Mouse (Mus musculus): ENCODE results near the gene Snap47.

Gene Snap47

DNA sequence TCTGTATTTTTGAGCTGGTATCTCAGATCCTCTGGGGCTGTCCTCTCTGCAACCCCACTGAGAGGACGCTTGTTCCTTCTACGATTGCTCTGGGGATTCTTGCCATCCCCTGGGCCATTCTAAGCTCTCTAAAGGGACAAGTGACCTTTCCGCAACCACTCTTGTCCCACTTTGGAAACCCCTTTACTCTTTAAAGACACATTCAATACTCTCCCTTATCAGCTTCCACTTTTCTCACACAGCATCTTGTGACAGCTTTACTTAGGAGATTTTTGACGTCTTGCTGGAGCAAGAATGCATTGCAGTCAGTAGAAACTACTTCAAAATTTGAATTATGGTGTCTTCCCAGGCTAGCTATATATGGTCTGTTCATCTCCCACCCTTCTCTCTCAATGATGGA is at the start of gene Snap47:
TSS of gene Snap47 (minus strand) at position 101 of the 400 bp plus-strand sequence.
- DNase-seq (ENCODE audit: low read depth), result no peak

DNA sequence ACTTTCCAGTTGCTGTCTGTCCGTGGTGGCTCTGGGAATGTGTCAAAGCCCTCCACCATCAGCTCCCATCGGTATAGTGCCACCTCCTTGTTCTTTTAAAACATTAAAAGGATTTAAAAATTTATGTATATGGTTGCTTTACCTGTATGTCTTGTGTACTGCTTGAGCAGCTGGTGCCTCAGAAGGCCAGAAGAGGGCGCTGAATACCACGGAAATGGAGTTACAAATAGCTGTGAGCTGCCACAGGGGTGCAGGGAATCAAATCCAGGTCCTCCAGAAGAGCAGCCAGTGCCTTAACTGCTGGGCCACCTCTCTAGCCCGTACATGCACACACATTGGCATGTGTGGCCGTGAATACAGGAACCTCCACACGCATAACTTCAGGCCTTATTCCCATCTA is 46.8 kb upstream of the Snap47 start:
- no peak for DNase-seq (ENCODE audit: low read depth)

DNA sequence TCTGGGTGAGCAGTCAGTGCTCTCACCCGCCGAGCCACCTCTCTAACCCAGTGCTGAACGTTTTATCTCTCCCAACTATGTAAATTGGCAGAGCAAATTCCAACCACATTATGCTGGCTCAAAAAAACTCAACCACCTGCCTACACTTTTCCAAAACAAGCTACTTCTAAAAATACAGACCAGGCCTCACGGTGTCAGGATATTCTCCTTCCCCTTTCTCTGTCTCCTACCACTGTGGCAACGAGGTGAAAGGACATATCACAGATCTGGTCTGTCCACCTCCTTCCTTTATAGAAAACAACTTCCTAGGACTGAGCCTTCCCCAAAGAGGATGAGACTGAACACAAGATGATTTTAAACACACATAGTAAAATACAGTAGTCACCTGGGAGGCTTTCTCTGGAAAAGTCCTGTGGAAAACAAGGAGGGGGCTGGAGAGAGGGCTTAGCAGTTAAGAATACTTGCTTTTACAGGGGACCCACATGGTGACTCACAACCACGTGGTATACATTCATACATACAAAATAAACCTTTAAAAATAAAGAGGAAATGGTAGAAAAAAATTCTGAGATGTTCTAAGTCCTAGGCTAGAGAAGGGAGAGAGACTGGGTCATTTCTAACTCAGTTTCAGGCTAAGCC is 45.8 kb upstream of the Snap47 start:
- no peak for DNase-seq (ENCODE audit: low read depth)

DNA sequence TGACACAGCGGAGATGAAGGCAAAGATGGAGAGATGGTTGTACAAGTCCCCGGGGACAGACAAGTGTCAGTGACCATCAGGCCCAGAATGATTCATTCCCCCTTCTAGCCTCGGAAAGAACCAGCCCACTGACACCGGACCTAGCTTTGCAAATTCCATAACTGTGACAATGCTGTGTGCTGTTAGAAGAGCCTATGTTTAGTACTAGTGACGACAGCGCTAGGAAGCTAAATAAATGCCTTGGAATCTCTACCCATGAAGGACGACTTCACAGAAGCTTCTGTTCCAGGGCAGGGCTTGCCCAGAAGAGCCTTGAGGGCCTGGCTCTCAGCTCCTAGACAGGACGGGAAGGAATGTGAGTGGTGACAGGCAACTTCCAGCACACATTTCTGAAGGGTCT is 35.2 kb upstream of the Snap47 start:
- no peak for DNase-seq (ENCODE audit: low read depth)

DNA sequence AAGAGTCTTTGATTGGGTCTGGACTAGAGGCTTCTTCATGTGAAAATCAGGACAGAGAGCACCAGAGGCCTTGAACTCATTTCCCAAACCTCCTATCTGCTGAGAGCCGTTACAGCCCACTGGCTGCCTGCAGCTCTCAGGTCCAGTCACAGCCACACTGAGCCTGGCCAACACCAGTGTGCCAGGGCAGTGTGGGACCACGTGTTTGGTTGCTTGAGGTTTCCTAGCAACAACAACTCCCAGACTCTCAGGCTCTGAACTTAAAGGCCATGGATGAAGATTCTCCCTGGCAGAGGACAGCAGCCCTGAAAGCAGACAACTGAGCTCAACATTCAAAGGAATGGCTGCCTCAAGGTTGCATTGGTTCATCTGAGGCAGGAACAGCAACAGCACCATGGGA is 34.7 kb upstream of the Snap47 start:
- no peak for DNase-seq (ENCODE audit: low read depth)

DNA sequence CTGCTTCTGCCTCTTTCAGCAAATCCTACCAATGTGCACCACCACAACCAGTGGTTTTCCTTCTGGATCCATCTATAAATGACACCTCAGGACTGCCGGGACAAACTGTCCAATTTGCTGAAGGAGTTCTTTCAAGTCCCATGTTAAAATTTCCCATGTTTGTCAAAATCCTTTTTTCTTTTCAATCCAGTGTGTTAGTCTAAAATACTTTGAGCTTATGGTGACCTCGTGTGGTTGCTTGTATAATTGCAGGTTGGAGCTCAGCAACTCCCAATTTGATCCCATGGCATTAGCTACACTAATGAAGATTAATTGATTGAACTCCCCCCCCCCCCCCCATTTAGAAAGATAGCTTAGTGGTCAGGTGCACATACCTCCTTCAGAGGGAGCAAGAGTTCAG is 32.2 kb upstream of the Snap47 start:
- no peak for DNase-seq (ENCODE audit: low read depth)

DNA sequence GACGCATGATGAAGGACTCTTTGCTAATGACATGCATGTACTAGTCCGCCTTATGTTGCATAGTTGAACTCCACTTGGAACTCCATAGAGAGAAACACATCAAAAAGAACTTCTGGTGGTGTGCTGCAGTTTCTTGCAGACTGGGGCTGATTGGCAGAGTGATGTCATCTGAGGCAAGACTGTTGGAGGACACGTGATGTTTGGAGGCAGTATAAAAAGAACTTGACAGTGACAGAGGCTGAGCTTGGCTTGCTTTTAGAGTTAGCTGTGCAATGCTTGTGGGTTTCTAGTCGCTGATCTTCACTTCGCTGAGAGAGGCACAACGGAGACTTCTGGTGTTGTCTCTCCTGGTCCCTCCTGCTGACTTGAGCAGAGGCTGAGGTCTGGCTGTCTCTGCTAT is 26.3 kb upstream of the Snap47 start:
- no peak for DNase-seq (ENCODE audit: low read depth)

DNA sequence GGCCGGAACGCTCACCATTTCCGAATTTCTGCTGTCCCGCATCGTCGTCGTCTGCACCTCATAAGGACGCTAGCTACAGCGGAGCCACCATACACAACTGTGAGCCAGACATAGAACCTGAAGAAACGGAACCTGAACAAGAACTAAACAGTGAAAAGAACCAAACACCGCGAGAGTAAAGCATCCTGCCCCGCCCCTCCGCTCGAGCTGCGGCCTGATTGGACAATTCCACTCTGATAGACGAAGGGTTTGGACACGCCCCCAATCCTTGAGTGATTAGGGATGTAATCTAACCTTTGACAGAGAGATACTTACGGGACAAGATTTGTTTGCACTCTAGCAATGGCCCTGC is 21.3 kb upstream of the Snap47 start, which contains the start of gene Zfp867:
TSS of gene Zfp867 (minus strand) at position 149 of the 352 bp plus-strand sequence.
- peak; percentile 81 for DNase-seq (ENCODE audit: low read depth)

DNA sequence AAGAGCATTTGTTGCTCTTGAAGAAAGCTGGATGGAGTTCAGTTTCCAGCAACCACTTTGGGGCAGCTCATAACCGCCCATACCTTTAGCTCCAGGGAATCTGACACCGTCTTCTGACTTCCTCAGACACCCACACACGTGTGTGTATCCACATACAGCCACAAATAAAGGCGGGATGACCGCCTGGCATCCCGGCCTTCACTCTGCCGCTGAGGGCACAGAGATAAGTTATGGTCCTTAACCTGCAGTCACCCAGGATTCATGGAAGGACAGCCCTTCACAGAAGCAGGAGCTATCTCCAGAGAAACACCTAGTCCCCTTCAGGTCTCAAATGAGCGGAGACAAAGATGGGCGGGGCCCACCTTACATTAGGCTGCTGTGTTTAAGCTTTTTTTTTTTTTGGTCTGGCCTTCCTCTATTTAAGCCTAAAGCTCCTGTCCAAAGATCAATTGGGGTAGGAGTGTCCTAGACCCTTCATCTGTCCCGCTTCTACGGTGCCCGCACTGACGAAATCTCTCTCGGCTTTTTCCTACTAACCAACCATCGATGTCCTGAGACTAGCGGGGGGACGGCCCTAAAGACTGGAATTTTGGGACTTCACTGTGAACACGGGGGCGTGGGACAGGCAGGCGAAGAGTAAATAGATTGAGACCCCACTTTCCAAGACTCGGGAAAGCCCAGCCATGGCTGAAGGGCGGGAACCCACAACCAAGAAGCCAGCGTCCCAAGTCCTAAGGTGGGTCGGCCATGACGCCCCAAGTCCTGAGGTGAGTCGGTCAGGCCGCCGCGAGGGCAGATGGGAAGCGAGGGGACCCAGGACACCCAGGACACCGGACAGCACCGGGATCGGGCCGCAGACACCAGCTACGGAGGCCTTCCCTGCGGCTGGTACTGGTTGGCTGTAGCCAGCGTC is 20.7 kb upstream of the Snap47 start:
- no peak for DNase-seq (ENCODE audit: low read depth)

DNA sequence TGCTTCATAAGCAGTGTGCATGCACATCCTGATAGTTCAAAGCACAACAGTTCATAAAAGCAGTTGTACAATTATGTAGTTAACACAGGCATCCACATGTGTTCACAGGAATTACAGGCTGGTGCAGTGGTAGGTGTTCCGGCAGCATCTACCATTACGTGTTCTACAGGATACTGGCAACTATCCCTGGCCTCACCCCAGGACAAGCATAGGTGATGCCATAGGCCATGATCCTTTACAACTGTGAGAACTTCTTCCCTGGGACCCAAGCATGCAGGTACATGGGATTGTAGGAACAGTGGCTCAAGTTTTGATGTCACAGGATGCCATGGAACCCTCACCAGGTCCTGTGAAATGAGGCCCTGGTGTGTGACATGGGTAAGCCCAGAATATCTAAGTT is 9.5 kb upstream of the Snap47 start:
- DNase-seq (ENCODE audit: low read depth), result no peak

DNA sequence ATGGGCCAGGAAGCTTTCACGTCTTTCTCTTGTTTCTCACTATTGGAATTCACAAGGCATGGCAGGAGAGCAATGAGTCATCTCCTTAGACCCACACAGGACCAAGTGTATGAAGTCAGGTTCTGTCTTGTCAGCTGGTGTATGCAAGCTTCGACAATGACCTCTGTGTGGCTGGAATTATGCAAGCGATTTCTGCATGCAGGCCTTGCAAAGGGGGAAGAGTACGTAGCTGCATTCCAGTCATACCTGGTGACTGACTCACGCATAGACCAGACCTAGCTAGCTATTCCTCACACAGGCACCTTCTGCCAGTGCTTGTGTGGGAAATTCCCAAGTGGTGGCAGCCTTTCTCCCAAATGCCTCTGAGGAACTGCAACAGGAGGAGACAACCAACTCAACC is 8.0 kb upstream of the Snap47 start:
- DNase-seq (ENCODE audit: low read depth), result no peak

DNA sequence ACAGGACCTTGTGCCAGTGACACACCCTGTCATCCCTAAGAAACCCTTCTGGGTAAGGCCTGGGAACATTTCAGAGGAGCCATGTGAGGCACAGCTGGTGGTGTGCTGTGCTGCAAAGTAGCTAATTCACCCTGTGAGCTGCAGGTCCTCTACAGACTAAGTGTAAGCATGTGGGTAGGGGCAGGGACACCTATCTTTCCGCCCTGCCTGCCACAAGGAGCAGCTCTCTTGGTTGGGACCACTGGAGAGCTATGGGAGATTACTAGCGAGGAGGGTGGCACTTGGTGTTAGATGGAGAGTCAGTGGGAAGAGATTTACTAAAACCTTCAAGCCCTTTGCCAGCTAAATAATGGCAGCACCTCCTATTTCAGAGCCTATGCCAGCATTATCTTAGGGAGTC is 5.9 kb upstream of the Snap47 start:
- DNase-seq (ENCODE audit: low read depth), result no peak

DNA sequence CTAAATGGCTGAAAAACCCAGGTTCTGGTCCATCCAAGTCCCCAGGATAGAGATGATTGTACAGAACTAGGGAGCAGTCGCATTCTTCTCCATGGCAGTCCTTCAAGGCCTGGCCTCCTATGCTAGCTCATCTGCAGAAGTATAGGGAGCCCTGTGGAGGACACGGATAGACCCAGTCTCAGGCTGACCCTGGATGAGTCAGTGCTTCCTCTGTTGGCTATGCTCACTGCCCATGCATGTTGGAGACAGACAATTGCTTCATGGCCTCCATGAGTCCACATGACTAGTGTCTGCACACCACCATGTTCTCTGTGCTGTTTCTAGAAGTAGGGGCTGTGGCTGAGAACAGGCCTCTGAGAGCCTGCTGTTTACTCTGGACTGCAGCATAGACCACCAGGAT is 5.4 kb upstream of the Snap47 start:
- DNase-seq (ENCODE audit: low read depth), result no peak

DNA sequence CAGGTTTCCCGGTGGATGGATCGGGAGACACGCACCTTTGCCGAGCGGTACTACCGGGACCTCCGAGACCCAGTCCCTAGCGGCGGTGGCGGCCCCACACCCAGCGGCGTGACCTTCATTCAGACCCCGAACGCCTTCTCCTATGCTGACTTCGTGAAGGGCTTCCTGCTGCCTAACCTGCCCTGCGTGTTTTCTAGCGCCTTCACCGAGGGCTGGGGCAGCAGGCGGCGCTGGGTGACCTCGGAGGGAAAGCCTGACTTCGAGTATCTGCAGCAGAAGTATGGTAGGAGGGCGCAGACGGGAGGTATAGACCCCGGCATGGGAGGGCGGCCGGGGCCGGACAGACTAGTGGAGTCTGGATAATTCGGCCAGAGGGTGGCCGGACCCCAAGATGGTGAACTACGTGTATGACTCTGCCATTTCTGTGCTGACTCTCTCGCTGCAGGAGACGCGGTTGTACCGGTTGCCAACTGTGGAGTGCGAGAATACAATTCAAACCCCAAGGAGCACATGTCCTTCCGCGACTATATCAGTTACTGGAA is 685 bp downstream of the Snap47 start:
- no peak for DNase-seq (ENCODE audit: low read depth)

DNA sequence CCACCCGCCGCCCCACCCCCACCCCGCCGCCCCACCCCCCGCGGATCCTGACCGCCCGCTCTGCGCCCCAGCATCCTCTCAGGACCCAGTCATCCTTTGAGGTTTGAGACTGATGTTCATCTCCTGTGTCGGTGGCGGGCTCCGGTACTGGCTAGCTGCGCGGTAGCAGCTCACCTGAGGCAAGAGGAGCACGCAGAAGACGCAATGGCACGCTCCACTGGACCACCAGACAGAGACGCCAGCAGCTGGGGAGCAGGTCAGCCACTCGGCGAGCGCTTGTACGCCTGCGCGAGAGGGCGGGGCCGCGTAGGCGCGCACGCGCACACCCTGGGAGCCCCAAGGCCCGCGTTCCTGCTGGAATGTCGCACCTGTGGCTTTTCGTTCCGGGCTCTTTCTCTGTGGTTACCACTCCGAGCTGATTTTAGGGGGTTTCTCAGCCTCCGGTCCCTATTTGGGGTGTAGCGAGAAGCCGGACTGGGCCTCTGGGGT is 1.2 kb downstream of the Snap47 start, which contains the start of gene Jmjd4:
TSS of gene Jmjd4 (plus strand) at position 305 of the 489 bp plus-strand sequence.
- DNase-seq (ENCODE audit: low read depth), result peak; percentile 64

DNA sequence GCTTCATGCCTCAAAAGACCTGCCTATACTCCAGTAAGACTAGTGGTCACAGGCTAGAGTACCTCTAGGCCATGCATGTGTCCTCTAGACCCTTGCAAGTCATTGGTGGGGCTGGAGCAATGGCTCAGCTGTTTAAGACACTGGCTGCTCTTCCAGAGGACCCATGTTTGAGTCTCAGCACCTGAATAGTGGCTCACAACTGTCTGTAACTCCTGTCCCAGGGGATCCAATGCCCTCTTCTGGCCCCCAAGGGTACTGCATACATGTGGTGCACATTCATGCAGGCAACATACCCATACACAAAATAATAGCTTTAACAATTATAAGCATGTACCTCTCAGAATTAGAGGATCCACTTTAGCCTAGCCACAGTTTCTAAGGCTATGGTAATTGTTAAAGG is 7.9 kb downstream of the Snap47 start:
- DNase-seq (ENCODE audit: low read depth), result no peak

DNA sequence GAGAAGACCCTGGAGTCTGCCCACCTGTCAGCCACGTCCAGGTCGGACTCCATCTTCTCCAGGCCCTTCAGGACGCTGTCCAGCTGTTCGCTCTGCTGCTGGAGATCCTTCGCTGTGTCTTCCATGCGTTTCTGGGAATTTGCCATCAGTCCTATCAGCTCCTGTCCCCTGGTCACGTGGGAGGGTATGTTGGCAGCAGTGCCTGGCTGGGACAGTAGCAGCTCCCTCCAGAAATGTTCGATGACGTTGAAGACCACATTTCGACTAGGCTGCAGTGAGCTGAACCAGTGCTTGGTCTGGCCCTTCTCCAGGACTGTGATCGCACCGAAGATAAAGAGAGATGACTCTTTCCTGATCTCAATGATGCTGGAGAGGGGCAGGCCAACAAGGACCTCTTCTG is 13.0 kb downstream of the Snap47 start:
- DNase-seq (ENCODE audit: low read depth), result no peak

DNA sequence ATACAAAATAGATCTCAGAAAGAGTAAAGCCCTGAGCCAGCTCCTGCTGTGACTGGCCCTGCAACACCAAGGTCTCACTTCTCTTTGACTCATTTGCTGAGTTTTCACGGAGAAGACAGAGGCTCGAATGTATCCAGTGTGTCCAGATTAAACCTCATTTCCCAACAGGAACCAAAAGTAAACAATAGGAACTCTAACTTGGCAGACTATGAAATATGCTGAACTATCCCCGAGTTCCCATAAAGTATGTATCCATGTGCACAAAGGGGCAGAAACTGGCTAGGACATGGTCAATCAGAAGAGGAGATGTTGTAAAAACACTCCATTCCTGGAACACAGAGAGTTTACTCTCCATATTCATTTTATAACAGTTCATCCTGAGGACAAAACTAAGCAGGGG is 18.7 kb downstream of the Snap47 start:
- no peak for DNase-seq (ENCODE audit: low read depth)

DNA sequence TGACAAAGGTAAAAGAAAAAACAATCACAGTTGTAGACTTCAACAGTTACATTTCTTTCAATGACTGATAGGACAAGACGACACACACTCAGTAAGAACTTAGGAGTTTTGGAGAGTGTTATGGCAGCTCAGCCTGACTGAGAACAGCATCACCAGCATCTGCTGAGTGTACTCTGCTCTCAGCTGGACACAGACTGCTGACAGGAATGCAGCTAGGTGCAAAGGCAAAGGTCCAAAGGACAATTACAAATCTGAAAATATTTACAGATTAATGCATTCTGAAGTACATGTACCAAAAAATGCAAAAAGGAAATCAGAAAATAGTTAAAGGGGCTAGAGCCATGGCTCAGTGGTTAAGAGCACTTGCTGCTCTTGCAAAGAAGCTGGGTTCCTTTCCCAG is 21.0 kb downstream of the Snap47 start:
- DNase-seq (ENCODE audit: low read depth), result no peak

DNA sequence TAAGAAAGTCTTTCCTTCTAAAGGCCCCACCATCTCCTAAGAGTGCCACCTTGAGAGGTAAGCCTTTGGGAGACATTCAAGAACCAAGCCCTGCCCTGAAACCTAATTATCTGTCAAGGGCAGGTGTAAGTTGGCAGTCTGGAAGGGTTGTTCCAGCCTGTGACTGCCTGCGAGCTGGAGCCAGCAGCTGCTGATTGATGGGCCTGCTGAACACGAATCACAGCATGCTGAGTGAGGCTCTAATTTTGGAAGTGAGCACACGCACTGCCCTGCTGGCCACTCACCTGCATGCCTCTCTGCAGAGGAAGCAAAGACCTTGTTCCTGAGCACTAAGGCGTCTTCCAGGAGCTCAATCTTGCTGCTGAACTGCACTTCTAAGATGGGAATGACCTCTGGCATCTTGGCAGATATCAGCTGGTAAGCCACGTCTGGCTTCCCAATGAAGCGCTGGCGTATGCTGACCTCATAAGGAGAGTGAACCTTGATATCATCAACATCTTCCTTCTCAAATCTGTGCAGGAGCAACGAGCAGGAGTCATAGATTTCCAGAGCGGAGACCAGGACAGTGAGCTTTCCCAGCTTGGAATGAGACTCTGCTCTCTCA is 22.8 kb downstream of the Snap47 start:
- DNase-seq (ENCODE audit: low read depth), result no peak

DNA sequence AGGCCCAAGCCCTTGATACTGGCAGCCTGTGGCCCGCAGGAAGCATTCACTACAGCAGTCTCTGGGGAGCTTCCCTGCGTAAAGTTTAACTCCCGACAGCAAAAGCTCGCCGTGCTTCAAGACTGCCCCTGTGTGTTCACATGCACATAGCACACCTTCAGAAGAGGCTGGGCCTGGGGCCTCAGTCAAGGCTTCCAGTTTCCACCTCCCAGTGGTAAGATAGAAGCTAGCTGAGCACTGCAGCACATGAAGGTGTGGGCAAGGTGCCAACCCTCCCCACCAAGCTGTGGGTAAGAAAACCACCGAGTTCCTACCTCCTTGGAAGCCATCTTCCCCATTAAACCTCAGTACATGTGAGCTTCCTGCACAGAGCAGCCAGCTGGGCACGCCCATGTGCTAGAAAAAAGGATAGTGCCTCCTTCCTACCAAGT is 25.3 kb downstream of the Snap47 start:
- peak; percentile 22 for DNase-seq (ENCODE audit: low read depth)

DNA sequence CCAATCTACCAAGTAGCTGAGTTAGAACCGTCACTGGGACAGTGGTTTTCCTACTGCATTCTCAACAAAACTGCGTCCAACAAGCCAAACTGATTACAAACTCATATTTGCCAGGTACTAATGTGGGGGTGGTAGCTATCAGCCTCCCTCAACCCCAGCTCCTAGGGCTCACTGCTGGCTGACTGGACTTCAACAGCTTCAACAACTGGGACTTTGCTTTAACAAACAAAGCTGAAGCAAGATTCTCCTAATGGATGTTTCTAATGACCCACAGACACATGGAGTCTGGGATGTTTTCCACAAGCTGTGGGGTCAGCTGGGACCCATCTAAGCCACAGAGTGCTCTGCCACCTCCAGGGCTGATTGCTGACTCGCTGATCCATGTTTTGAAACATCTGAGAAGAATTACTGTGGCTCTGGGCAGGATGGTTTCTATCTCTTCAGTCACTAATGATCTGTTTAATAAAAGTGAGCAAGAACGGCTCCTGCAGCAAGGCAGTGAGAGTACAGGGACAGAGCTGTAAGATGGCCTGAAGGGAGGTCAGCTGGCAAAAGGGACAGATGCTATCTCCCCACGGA is 27.9 kb downstream of the Snap47 start:
- no peak for DNase-seq (ENCODE audit: low read depth)

Measured in c-Kit-positive CD71-negative TER-119-negative erythroid progenitor cells, embryonic 14.5 days (primary cell).